Mouse (Mus musculus): ENCODE data around the gene Gm42688. TPM values are rescaled to one million over a fixed set of nuclear protein-coding genes. Genes with fewer than 3 reads are reported as not detected.

Gene Gm42688
- polyA plus RNA-seq, 1 experiment = 11.9 TPM

DNA sequence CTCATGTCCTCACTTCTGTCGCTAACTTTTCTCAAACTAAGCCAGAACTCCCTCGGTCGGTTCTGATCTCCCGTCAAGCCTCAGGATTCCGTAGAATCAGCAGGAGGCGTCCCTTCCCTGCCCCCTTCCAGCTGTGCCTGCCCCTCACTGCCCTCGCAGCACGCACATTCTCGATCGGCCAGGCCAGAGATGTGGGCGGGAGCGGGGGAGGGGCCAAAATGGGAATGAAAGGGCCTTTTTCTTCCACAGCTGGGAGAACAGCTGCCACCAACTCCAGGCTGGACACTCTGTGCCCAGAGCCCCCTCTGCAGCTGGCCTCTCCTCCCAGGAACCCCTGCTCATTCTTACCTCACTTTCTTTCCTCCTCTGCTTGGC, 36.1 kb downstream of the Gm42688 start:
- H3K36me3 ChIP-seq (ENCODE audit: control insufficient read depth, insufficient read depth, low read length) = no peaks in the 10 kb centered on the region
- 2% methylated on average over 12 of the region's 12 CpGs for WGBS
- H3K4me3 ChIP-seq (ENCODE audit: control insufficient read depth, insufficient read depth, low read length) = peak overlapping the region; percentile 41
- no peak for TF ChIP-seq CTCF (IDR thresholded peaks at IDR 0.05; ENCODE audit: borderline replicate concordance, control insufficient read depth, extremely low read depth, insufficient read depth, low read length, poor library complexity)
- no peak for TF ChIP-seq POLR2A (IDR thresholded peaks at IDR 0.05; ENCODE audit: control insufficient read depth, extremely low read depth, insufficient read depth, low read length, poor library complexity)
- no peak for DNase-seq
- no peak overlapping the region for H3K27ac ChIP-seq (ENCODE audit: control insufficient read depth, insufficient read depth, low read length)
- peaks cover 5% of the 10 kb centered on the region for H3K27me3 ChIP-seq (ENCODE audit: control insufficient read depth, insufficient read depth, low read length)
- H3K4me1 ChIP-seq (replicated peaks; ENCODE audit: control insufficient read depth, insufficient read depth, low read length) = peaks cover 27% of the 10 kb centered on the region

DNA sequence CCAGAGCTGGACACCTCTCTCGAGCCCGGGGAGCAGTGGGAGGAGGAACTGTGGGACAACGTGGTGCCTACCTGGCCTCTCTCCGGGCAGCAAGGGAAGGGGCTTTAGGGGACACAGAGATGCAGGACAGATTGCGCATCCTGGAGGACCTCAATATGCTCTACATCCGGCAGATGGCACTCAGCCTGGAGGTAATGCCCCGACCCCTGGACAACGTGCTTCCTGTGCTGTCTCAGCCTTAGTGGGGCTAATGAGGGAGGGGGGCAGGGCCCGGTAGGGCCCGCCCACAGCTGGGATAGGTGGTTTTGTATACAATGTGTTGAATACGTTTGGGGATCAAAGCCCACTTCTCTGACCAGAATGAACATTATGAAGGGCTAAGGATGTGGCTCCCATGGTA, 36.6 kb downstream of the Gm42688 start:
- TF ChIP-seq POLR2A (IDR thresholded peaks at IDR 0.05; ENCODE audit: control insufficient read depth, extremely low read depth, insufficient read depth, low read length, poor library complexity) (no peak), CTCF (IDR thresholded peaks at IDR 0.05; ENCODE audit: borderline replicate concordance, control insufficient read depth, extremely low read depth, insufficient read depth, low read length, poor library complexity) (no peak)
- no peak overlapping the region for H3K27ac ChIP-seq (ENCODE audit: control insufficient read depth, insufficient read depth, low read length)
- H3K36me3 ChIP-seq (ENCODE audit: control insufficient read depth, insufficient read depth, low read length) = no peaks in the 10 kb centered on the region
- peak overlapping the region; percentile 41 for H3K4me3 ChIP-seq (ENCODE audit: control insufficient read depth, insufficient read depth, low read length)
- DNase-seq = no peak
- WGBS = 4% methylated on average over 11 of the region's 11 CpGs
- peaks cover 5% of the 10 kb centered on the region for H3K27me3 ChIP-seq (ENCODE audit: control insufficient read depth, insufficient read depth, low read length)
- H3K4me1 ChIP-seq (replicated peaks; ENCODE audit: control insufficient read depth, insufficient read depth, low read length) = peaks cover 27% of the 10 kb centered on the region

DNA sequence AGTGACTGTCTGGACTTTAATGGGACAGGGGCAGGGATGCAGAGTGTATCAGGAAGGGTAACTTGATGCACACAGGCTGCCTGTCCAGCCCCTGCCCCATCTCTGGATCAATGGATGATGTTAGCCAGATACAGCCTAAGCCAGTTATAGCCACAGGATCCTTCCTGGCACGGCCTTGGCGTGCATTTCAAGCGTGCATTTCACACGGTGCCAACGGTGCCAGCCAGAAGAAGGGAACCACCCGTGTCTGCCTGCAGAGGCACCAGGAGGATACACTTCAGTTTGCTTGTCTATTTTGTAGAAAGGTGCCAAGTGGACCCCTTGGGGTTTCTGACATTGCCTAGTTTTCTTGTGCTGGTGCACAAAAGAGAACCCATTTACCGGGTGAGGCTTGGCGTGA, 38.6 kb downstream of the Gm42688 start:
- peaks cover 27% of the 10 kb centered on the region for H3K4me1 ChIP-seq (replicated peaks; ENCODE audit: control insufficient read depth, insufficient read depth, low read length)
- H3K27ac ChIP-seq (ENCODE audit: control insufficient read depth, insufficient read depth, low read length) = no peak overlapping the region
- no peak for TF ChIP-seq POLR2A (IDR thresholded peaks at IDR 0.05; ENCODE audit: control insufficient read depth, extremely low read depth, insufficient read depth, low read length, poor library complexity)
- TF ChIP-seq CTCF (IDR thresholded peaks at IDR 0.05; ENCODE audit: borderline replicate concordance, control insufficient read depth, extremely low read depth, insufficient read depth, low read length, poor library complexity) = no peak
- no peaks in the 10 kb centered on the region for H3K36me3 ChIP-seq (ENCODE audit: control insufficient read depth, insufficient read depth, low read length)
- DNase-seq = no peak
- 93% methylated on average over 8 of the region's 8 CpGs for WGBS
- H3K4me3 ChIP-seq (ENCODE audit: control insufficient read depth, insufficient read depth, low read length) = no peak overlapping the region
- H3K27me3 ChIP-seq (ENCODE audit: control insufficient read depth, insufficient read depth, low read length) = peaks cover 5% of the 10 kb centered on the region

DNA sequence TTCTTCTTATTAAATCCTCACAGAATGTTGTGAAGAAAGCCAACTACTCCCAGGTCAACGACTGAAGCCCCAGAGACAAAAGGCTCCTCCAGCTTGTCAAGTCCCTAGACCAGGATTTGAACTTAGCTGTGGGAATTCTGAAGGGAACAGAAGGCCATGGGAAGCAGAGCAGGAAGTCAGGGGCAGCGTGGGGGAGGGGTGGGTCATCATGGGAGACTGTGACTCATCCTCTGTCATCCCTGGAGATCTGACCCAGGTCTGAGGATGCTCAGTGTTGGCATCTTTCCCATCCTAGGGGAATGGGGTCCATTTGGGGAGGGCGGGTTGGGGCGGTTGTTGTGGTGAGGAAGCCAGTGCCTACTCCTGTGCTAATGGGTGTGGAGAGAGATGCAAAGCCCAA, 40.2 kb downstream of the Gm42688 start:
- Histone ChIP-seq H3K27me3 (ENCODE audit: control insufficient read depth, insufficient read depth, low read length) (no peaks in the 10 kb centered on the region; the same call in 1 of the 2 replicates), H3K4me3 (ENCODE audit: control insufficient read depth, insufficient read depth, low read length) (no peak overlapping the region), H3K4me1 (replicated peaks; ENCODE audit: control insufficient read depth, insufficient read depth, low read length) (peaks cover 21% of the 10 kb centered on the region), H3K27ac (ENCODE audit: control insufficient read depth, insufficient read depth, low read length) (no peak overlapping the region), H3K36me3 (ENCODE audit: control insufficient read depth, insufficient read depth, low read length) (no peaks in the 10 kb centered on the region)
- WGBS = 82% methylated on average over 4 of the region's 4 CpGs
- no peak for TF ChIP-seq POLR2A (IDR thresholded peaks at IDR 0.05; ENCODE audit: control insufficient read depth, extremely low read depth, insufficient read depth, low read length, poor library complexity)
- no peak for TF ChIP-seq CTCF (IDR thresholded peaks at IDR 0.05; ENCODE audit: borderline replicate concordance, control insufficient read depth, extremely low read depth, insufficient read depth, low read length, poor library complexity)
- DNase-seq = no peak

DNA sequence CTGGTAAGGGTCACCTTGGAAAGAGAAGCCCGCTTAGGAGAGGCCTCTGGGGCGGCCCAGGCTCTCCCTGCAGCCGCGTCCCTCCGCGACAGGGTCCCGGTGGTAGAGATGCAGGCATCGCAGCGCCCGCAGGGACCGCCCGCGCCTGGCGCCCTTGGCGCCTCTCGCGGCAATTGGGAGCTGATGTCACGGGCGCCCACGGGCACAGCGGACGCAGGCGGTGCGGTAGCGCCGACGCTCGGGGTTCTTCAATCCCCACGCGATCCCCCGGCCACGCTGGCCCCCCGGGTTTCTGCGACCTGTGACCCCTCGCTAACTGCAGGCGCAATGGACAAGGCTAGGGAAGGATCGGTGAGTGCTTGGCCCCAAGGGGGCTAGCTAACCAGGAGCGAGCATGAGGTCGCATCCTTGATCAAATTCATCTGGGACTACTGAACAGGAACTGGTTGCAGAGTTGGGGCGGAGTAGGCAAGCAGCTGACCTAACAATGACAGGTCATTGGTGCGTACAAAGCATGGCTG, 40.9 kb downstream of the Gm42688 start:
- TF ChIP-seq POLR2A (IDR thresholded peaks at IDR 0.05; ENCODE audit: control insufficient read depth, extremely low read depth, insufficient read depth, low read length, poor library complexity) (no peak), CTCF (IDR thresholded peaks at IDR 0.05; ENCODE audit: borderline replicate concordance, control insufficient read depth, extremely low read depth, insufficient read depth, low read length, poor library complexity) (no peak)

DNA sequence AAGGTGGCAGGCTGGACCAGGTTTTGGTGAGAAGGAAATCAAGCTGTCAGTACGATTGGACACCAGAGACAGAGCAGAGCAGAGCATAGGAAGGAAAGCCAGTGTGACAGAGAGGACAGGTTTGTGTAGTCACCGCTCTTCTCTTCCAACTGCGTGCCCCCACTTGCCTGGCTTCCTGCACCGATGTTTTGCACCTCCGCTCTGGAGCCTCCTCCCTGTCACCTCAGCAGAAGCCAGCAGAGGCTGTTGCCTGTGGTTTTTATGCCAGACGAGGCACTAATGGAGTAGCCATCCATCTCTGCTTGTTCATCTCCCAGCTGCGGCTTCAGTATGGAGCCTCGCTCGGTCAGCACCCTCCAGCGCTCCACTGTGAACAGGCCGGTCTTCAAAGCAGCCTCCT, 41.5 kb downstream of the Gm42688 start:
- Histone ChIP-seq H3K27me3 (ENCODE audit: control insufficient read depth, insufficient read depth, low read length) (no peaks in the 10 kb centered on the region; the same call in 1 of the 2 replicates), H3K27ac (ENCODE audit: control insufficient read depth, insufficient read depth, low read length) (no peak overlapping the region), H3K4me3 (ENCODE audit: control insufficient read depth, insufficient read depth, low read length) (no peak overlapping the region), H3K36me3 (ENCODE audit: control insufficient read depth, insufficient read depth, low read length) (no peaks in the 10 kb centered on the region), H3K4me1 (replicated peaks; ENCODE audit: control insufficient read depth, insufficient read depth, low read length) (peaks cover 9% of the 10 kb centered on the region)
- no peak for TF ChIP-seq POLR2A (IDR thresholded peaks at IDR 0.05; ENCODE audit: control insufficient read depth, extremely low read depth, insufficient read depth, low read length, poor library complexity)
- TF ChIP-seq CTCF (IDR thresholded peaks at IDR 0.05; ENCODE audit: borderline replicate concordance, control insufficient read depth, extremely low read depth, insufficient read depth, low read length, poor library complexity) = no peak
- DNase-seq = no peak
- WGBS = 79% methylated on average over 11 of the region's 11 CpGs

More for the DNA sequence above, 40.9 kb downstream of the Gm42688 start:
- 36% methylated on average over 41 of the region's 41 CpGs for WGBS
- Histone ChIP-seq H3K27me3 (ENCODE audit: control insufficient read depth, insufficient read depth, low read length) (no peaks in the 10 kb centered on the region; the same call in 1 of the 2 replicates), H3K36me3 (ENCODE audit: control insufficient read depth, insufficient read depth, low read length) (no peaks in the 10 kb centered on the region), H3K4me1 (replicated peaks; ENCODE audit: control insufficient read depth, insufficient read depth, low read length) (peaks cover 15% of the 10 kb centered on the region), H3K27ac (ENCODE audit: control insufficient read depth, insufficient read depth, low read length) (no peak overlapping the region), H3K4me3 (ENCODE audit: control insufficient read depth, insufficient read depth, low read length) (no peak overlapping the region)
- DNase-seq = no peak

DNA sequence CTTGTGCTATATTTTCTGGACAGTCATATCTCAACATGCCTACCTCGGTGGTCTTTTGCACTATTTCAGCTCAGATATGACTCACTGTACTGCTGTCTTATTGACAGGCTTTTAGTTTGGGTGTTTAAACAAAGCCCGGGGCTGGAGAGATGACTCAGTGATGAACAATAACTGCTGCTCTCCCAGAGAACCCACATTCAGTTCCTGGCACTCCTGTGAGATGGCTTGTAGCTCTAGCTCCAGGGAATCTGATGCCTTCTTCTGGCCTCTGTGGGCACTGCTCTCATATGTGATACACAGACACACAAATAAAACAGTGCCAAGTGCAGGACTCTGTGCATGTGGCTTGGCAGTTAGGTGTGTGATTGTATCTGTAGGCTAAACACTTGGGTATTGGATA, 43.8 kb downstream of the Gm42688 start:
- no peak overlapping the region for H3K4me3 ChIP-seq (ENCODE audit: control insufficient read depth, insufficient read depth, low read length)
- H3K27ac ChIP-seq (ENCODE audit: control insufficient read depth, insufficient read depth, low read length) = no peak overlapping the region
- 75% methylated on average over 2 of the region's 2 CpGs for WGBS
- DNase-seq = no peak
- no peaks in the 10 kb centered on the region; the same call in 1 of the 2 replicates for H3K27me3 ChIP-seq (ENCODE audit: control insufficient read depth, insufficient read depth, low read length)
- peaks cover 3% of the 10 kb centered on the region for H3K4me1 ChIP-seq (replicated peaks; ENCODE audit: control insufficient read depth, insufficient read depth, low read length)
- no peaks in the 10 kb centered on the region for H3K36me3 ChIP-seq (ENCODE audit: control insufficient read depth, insufficient read depth, low read length)
- TF ChIP-seq CTCF (IDR thresholded peaks at IDR 0.05; ENCODE audit: borderline replicate concordance, control insufficient read depth, extremely low read depth, insufficient read depth, low read length, poor library complexity) (no peak), POLR2A (IDR thresholded peaks at IDR 0.05; ENCODE audit: control insufficient read depth, extremely low read depth, insufficient read depth, low read length, poor library complexity) (no peak)

Measured in thymus, adult 2 months (tissue).